Mouse (Mus musculus) limb, embryonic 14.5 days (tissue): ENCODE measurements at regions not wholly inside any gene's neighbourhood (a gene's known extent, or its start where the extent isn't known, plus 50 kb on each side); places are given as distances from the start of the nearest gene placed in this dataset.
A peak's percentile ranks its signal among the peaks of the same experiment; 100 is the strongest.

ENCODE experiments used
- ATAC-seq: fragments of 200-750 bp; cut with Nextera tagmentation; 2 replicates; pipeline ENCODE4 v1.8.0; 2017; ENCODE audit warnings: low read depth, moderate number of reproducible peaks, moderate TSS enrichment; ENCODE audit not compliant: low FRiP score
- DNase-seq: peaks from one replicate; pipeline ENCODE4 v3.0.0-alpha.2; 2015; ENCODE audit warnings: low spot score
- H3K27ac ChIP-seq: fragments of 300-500 bp; sonication (generic); replicated peaks from 2 replicates; pipeline ENCODE4 v1.5.1; 2014; ENCODE audit warnings: low read depth, mild to moderate bottlenecking, low read length, moderate library complexity, mixed read lengths
- H3K27me3 ChIP-seq: fragments of 300-500 bp; sonication (generic); 2 replicates; pipeline ENCODE4 v1.6.1; 2014; ENCODE audit warnings: low read length, mixed read lengths; ENCODE audit not compliant: control insufficient read depth, insufficient read depth
- H3K36me3 ChIP-seq: fragments of 300-500 bp; sonication (generic); 2 replicates; pipeline ENCODE4 v1.6.1; 2014; ENCODE audit warnings: mild to moderate bottlenecking, low read length, moderate library complexity, mixed read lengths; ENCODE audit not compliant: control insufficient read depth, insufficient read depth
- H3K4me1 ChIP-seq: fragments of 300-500 bp; sonication (generic); 2 replicates; pipeline ENCODE4 v1.6.1; 2014; ENCODE audit warnings: antibody characterized with exemption, low read length, mixed read lengths; ENCODE audit not compliant: control insufficient read depth, insufficient read depth
- H3K4me2 ChIP-seq: fragments of 300-500 bp; sonication (generic); replicated peaks from 2 replicates; pipeline ENCODE4 v1.6.1; 2014; ENCODE audit warnings: low read depth, mild to moderate bottlenecking, low read length, moderate library complexity; ENCODE audit not compliant: severe bottlenecking
- H3K4me3 ChIP-seq: fragments of 300-500 bp; sonication (generic); replicated peaks from 2 replicates; pipeline ENCODE4 v1.5.1; 2014; ENCODE audit warnings: low read length
- H3K9ac ChIP-seq: fragments of 300-500 bp; sonication (generic); 2 replicates; pipeline ENCODE4 v1.6.1; 2014; ENCODE audit warnings: mild to moderate bottlenecking, low read depth, low read length, moderate library complexity; ENCODE audit not compliant: severe bottlenecking
- H3K9me3 ChIP-seq: fragments of 300-500 bp; sonication (generic); 2 replicates; pipeline ENCODE4 v1.6.1; 2016; ENCODE audit warnings: low read length; ENCODE audit not compliant: control insufficient read depth
- POLR2A ChIP-seq: fragments of 200-500 bp; IDR thresholded peaks from 2 replicates; pipeline ENCODE4 v1.8.0; 2012; ENCODE audit warnings: inconsistent platforms, mild to moderate bottlenecking, moderate library complexity, borderline replicate concordance; ENCODE audit not compliant: insufficient read depth, insufficient read length; ENCODE audit errors: extremely low read depth
- WGBS: fragments of 180-500 bp; shearing (Covaris S2); extraction: QIAGEN DNeasy Blood & Tissue Kit; methylation state at CpG from one replicate; pipeline ENCODE4 v1.1.7; 2014; 5-methylcytosine and 5-hydroxymethylcytosine counted together

GRCm38 (mm10) chr13:44020851-44021250 lies 236.3 kb downstream of the Cd83 start:
- no peaks in the 10 kb centered on the region for H3K27me3 ChIP-seq
- no peak overlapping the region for H3K27ac ChIP-seq
- H3K4me3 ChIP-seq = no peak overlapping the region
- no peak overlapping the region for H3K4me2 ChIP-seq
- no peak for TF ChIP-seq POLR2A
- H3K9ac ChIP-seq = no peak overlapping the region
- H3K9me3 ChIP-seq = no peaks in the 10 kb centered on the region
- 32% methylated on average over 7 of the region's 7 CpGs for WGBS
- H3K36me3 ChIP-seq = no peaks in the 10 kb centered on the region
- no peak for DNase-seq
- H3K4me1 ChIP-seq = peaks cover 8% of the 10 kb centered on the region; the same call in 1 of the 2 replicates
- no peak for ATAC-seq

GRCm38 (mm10) chr13:44022106-44022505 lies 237.5 kb downstream of the Cd83 start:
- Histone ChIP-seq H3K27me3 (no peaks in the 10 kb centered on the region), H3K4me3 (no peak overlapping the region), H3K9ac (no peak overlapping the region), H3K36me3 (no peaks in the 10 kb centered on the region), H3K4me1 (peaks cover 13% of the 10 kb centered on the region), H3K27ac (no peak overlapping the region), H3K9me3 (no peaks in the 10 kb centered on the region), H3K4me2 (no peak overlapping the region)
- ATAC-seq (no peak), DNase-seq (no peak)
- 79% methylated on average over 10 of the region's 10 CpGs for WGBS
- no peak for TF ChIP-seq POLR2A

- Histone ChIP-seq H3K9me3 (no peaks in the 10 kb centered on the region), H3K36me3 (no peaks in the 10 kb centered on the region), H3K4me2 (no peak overlapping the region), H3K27me3 (no peaks in the 10 kb centered on the region), H3K9ac (no peak overlapping the region), H3K4me3 (no peak overlapping the region), H3K27ac (no peak overlapping the region), H3K4me1 (peaks cover 9% of the 10 kb centered on the region)
- TF ChIP-seq POLR2A = no peak
- ATAC-seq = no peak
- WGBS = 41% methylated on average over 3 of the region's 3 CpGs
- DNase-seq = no peak
Measured at GRCm38 (mm10) chr13:44024612-44025011, 240.0 kb downstream of the Cd83 start.

GRCm38 (mm10) chr13:44026321-44027255 lies 242.0 kb downstream of the Cd83 start:
- peaks cover 5% of the 10 kb centered on the region for H3K4me1 ChIP-seq
- H3K36me3 ChIP-seq = no peaks in the 10 kb centered on the region
- no peak overlapping the region for H3K27ac ChIP-seq
- DNase-seq (peak; percentile 46), ATAC-seq (0 out of 2 replicates have a peak, but pooled peaks have one; percentile 34)
- H3K27me3 ChIP-seq = no peaks in the 10 kb centered on the region
- H3K9ac ChIP-seq = no peak overlapping the region
- WGBS = 6% methylated on average over 26 of the region's 26 CpGs
- H3K4me3 ChIP-seq = peak overlapping the region; percentile 12
- H3K4me2 ChIP-seq = peak overlapping the region; percentile 47
- H3K9me3 ChIP-seq = no peaks in the 10 kb centered on the region
- no peak for TF ChIP-seq POLR2A

GRCm38 (mm10) chr13:44028081-44028480 lies 243.5 kb downstream of the Cd83 start:
- no peak for TF ChIP-seq POLR2A
- no peaks in the 10 kb centered on the region for H3K9me3 ChIP-seq
- H3K27me3 ChIP-seq = no peaks in the 10 kb centered on the region
- H3K27ac ChIP-seq = no peak overlapping the region
- peaks cover 5% of the 10 kb centered on the region for H3K4me1 ChIP-seq
- no peak overlapping the region for H3K4me3 ChIP-seq
- H3K36me3 ChIP-seq = no peaks in the 10 kb centered on the region
- 85% methylated on average over 6 of the region's 6 CpGs for WGBS
- H3K4me2 ChIP-seq = no peak overlapping the region
- no peak overlapping the region for H3K9ac ChIP-seq
- ATAC-seq (no peak), DNase-seq (no peak)
